Mouse (Mus musculus): ENCODE data around the gene Cuta.
"Not testable (repeated sequence)": the region's sequence is repeated elsewhere in the genome, so short reads cannot be mapped to it uniquely, and the experiment has no call there.

The Cuta gene

GRCm38 (mm10) chr17:26935027-26935426, 4.3 kb downstream of the Cuta start:
- no peak for DNase-seq

DNA sequence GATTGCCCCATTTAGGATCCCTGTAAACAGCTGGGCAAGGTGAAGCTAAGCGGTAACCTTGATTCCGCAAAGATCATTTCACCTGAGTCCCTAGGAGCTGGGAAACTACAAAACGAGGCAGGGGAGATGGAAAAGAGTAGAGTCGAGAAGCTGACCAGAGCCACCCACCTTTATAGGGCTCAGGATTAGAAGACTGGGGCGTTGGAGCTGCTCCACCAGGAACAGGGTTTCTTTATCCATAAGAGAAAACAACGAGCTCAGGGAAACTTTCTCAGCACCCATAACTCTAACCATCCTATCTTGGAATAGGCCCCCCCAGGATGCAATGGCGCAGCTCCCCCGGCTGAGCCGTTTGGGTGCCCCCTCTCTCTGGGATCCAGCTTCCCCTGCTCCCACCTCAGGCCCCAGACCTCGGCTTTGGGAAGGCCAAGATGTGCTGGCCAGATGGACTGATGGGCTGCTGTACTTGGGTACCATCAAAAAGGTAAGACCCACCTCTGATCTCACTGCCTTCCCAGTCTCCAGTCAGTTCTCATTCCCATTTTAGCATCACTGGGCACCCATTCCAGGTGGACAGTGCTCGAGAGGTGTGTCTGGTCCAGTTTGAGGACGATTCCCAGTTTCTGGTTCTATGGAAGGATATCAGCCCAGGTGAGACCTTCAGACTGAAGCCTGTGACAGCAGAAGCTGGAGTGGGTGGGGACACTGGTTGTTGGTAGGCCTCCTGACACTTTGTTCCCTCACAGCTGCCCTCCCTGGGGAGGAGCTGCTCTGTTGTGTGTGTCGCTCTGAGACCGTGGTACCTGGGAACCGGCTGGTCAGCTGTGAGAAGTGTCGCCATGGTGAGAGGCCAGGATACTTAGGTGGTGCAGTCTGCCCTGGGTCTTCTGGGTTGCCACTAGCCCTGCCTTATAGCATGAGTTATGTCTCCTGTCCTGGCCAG, 5.2 kb downstream of the Cuta start:
- DNase-seq: no peak

DNA sequence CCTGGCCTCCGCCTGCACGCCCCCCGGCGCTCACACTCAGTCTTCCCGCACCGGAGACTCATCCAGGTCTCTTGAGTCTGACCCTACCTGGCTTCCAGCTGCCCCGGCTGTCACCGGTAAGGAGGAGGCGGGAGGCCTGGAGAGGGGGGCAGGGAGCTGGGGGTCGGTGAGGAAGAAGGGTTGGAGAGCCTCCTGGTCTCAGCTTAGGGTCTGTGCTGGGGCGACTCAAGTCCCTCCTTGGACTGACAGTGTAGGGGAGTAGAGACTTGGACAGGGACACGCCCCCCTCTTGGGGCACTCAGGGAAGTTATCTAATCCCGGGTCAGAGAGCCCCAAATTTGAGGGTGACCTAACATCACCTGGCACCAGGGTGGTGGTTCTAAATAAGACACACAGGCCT, 6.0 kb downstream of the Cuta start:
- no peak for DNase-seq

DNA sequence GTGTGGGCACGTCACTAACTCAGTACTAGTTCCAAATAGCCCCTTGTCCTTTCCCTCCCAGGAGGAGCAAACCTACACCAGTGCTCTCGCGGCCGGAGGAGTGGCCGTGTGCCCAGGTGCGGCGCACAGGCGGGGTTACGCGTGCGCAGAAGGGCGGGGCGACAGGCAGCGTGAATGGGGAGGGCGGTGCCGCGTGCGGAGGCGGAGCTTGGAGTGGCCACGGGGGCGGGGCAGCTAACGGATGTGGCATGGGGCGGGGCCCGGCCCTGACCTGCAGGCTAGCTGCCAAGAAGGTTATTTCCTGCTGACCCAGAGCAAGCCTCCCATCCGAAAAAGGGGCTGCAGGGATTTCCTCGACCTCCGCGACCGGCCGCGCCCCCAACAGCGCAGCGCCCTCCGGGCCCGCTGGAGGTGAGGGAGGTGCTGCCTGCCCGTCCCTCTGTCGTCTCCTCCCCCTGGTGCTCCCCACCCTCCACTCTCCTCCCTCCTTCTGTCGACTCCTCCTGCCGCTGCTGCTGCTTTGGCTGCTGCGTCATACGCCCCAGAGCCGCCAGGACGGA, 6.5 kb downstream of the Cuta start, which contains the start of gene Phf1:
Gene Phf1 (plus strand): TSS at position 214 of the 560 bp plus-strand sequence.
- peak; percentile 99 for DNase-seq

DNA sequence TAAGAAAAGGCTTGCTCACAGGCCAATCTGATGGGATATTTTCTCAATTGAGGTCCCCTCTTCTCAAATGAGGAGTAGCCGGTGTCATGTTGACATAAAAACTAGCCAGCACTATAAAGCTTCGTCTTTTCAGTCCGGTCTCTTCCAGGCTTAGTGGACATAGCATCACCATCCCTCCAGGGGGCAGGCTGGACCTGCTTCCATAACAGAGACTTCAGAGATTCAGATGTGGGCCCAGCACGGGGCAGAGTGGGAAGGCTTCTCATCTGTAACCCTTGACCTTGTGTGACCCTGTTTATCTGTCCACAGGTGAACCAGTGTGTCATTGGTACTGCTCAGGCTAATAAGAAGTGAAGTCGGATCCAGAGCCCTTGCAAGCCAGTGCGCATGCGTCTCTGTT, 7.6 kb downstream of the Cuta start:
- DNase-seq: peak; percentile 71 to 80

- DNase-seq: not testable (repeated sequence)
Measured at GRCm38 (mm10) chr17:26925414-26925813, 14.0 kb downstream of the Cuta start.

DNA sequence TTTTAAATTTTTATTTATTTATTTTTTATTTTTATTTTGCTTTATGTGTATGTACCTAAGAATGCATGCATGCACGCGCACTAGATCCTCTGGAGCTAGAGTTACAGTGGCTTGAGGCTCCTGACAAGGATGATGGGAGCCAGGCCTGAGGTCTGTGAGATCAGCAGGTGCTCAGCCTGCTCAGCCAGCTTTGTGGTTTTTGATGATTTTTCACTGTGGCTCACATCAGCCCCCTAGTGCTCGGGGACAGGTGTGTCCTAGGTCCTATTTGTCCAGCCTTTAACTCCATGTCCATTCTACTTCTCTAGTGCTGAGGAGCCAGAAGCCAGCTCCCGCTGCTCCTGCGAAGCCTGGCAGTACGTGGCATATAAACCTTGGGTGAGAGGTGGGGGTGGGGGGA, 17.0 kb downstream of the Cuta start:
- DNase-seq: not testable (repeated sequence)

DNA sequence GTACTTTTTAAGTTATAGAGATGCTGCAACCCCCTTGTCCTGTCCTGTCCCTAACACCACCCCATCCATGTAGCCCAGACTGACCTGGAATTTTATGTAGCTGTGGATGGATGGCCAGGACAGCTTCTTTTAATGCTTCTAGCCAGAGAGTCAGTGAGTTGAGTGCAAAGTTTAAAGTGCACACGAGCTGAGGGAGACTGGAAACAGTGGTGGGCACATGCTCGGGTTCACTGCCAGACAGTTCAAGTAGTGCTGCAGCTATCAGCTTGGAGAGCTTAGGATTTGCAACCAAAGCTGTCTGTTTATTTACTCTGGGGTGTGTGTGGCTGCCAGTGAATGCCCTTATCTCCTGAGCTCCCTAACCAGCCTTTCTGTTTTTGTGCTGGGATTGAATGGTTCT, 19.9 kb downstream of the Cuta start:
- DNase-seq: not testable (repeated sequence)

GRCm38 (mm10) chr17:26918343-26918742, 21.0 kb downstream of the Cuta start:
- no peak for DNase-seq

- DNase-seq: not testable (repeated sequence)
Measured at GRCm38 (mm10) chr17:26917560-26917959, 21.8 kb downstream of the Cuta start.

GRCm38 (mm10) chr17:26916711-26917482, 22.5 kb downstream of the Cuta start, which contains the start of gene Kifc5b:
TSS of gene Kifc5b (plus strand) at chr17:26917091.
- DNase-seq: peak; percentile 100

- DNase-seq: no peak
Measured at GRCm38 (mm10) chr17:26915248-26915647, 24.1 kb downstream of the Cuta start.

- DNase-seq: not testable (repeated sequence)
Measured at GRCm38 (mm10) chr17:26907506-26907905, 31.9 kb downstream of the Cuta start.

- DNase-seq: no peak
Measured at GRCm38 (mm10) chr17:26904320-26904719, 35.0 kb downstream of the Cuta start.

DNA sequence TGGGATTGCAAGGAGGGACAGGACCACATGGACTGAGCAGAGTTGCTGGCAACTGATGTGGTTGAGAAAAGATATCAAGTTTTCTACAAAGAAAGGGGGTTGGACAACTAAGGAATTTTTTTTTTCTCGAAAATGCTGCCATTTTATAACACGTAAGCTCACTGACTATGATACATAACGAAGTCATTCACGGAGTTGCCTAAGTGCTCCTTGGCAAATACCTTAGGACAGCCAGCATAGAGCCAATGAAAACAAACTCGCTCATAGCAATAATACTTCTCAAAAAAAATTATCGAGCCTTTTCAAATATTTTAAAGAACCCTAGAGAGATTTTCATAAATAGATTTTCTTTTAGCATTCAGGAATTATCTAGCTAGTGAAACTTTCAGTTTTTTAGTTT, 38.5 kb downstream of the Cuta start:
- DNase-seq: no peak

DNA sequence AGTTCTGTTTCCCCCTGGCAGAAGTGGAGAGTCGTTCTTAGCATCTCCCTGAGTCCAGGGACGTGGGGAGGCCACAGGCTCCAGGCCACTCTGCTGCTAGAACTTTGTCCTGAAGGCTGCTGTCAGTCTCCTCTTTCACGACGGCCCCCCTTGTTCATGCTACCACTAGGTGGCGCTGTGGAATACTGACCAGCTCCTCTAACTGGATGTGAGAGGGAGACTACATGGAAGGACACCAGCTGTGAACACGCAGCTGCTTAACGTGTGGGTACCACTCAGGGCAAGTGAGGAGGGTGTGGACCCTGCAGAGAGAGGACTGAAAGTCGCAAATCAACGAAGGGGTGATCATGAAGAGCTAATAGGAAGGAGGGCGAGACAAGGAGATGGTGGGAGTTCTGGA, 43.8 kb downstream of the Cuta start:
- peak; percentile 79 to 84 for DNase-seq

GRCm38 (mm10) chr17:26894342-26894741, 45.0 kb downstream of the Cuta start:
- DNase-seq: no peak

DNA sequence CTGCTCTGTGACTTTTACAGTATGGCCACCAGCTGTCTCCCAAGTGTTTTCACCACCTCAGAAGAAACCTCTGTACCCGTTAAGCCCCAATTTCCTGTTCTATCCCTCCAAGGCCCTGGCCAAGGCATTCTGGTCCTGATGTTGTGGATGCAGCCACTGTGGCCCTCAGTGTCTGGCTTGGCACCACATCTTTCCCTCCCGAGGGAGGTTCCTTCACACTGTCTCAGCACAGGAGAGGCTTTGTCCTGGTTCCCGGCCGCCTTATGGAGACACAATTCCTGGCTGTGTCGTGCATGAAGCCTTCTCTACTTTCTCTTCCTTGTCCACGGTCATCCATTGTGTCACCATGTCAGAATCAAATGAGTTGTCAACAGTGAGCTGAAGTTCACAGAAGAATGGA, 45.9 kb downstream of the Cuta start:
- DNase-seq: no peak

- peak in 1 of 2 experiments; percentile 34 for DNase-seq
Measured at GRCm38 (mm10) chr17:26892635-26893375, 46.6 kb downstream of the Cuta start.

GRCm38 (mm10) chr17:26887926-26888325, 51.4 kb downstream of the Cuta start:
- DNase-seq: peak; percentile 25 to 31

GRCm38 (mm10) chr17:26886047-26886749, 53.2 kb downstream of the Cuta start:
- DNase-seq: peak; percentile 89 to 92
